Mouse (Mus musculus) left cerebral cortex, adult 18-20 months (tissue): Measurements from ENCODE around the gene Dhx29. TPM values are rescaled to one million over a fixed set of nuclear protein-coding genes. Genes with fewer than 3 reads are reported as not detected.
"Not testable (repeated sequence)": the region's sequence is repeated elsewhere in the genome, so short reads cannot be mapped to it uniquely, and the experiment has no call there.

Experiments used
- DNase-seq, 2 experiments: peaks; one replicate each; pipeline ENCODE4 v3.0.0; 2021 to 2022; ENCODE audit warnings: low spot score in 2 of 2, mixed read lengths in 1 of 2
- total RNA-seq, 2 experiments: library from RNA; stranded (reverse); gene quantifications; 2 replicates each; pipeline ENCODE4 v1.2.3; 2021

Dhx29 gene
- total RNA-seq, 2 experiments from 2014 or later: 21.4 to 21.9 TPM

- DNase-seq: no peak
Measured at GRCm38 (mm10) chr13:112985605-112986450, 58.6 kb downstream of the Dhx29 start.

- DNase-seq: no peak
Measured at GRCm38 (mm10) chr13:112986451-112986950, 59.2 kb downstream of the Dhx29 start.

GRCm38 (mm10) chr13:112987532-112987943 is 60.3 kb downstream of the Dhx29 start, which contains the start of gene Ccno:
Ccno (plus strand) TSS chr13:112987802.
- DNase-seq: peak; percentile 90 to 91

GRCm38 (mm10) chr13:112987991-112988390 is 60.7 kb downstream of the Dhx29 start:
- no peak for DNase-seq

GRCm38 (mm10) chr13:112988866-112989265 is 61.6 kb downstream of the Dhx29 start:
- DNase-seq: no peak

- DNase-seq: no peak
Measured at GRCm38 (mm10) chr13:112989541-112989940, 62.3 kb downstream of the Dhx29 start.

- no peak for DNase-seq
Measured at GRCm38 (mm10) chr13:112990346-112990745, 63.1 kb downstream of the Dhx29 start.

GRCm38 (mm10) chr13:112993531-112994152 is 66.4 kb downstream of the Dhx29 start, which contains the start of gene Mcidas:
Mcidas (plus strand) TSS chr13:112993845.
- no peak for DNase-seq

- peak; percentile 55 to 65 for DNase-seq
Measured at GRCm38 (mm10) chr13:112994191-112994590, 66.9 kb downstream of the Dhx29 start.

- DNase-seq: no peak
Measured at GRCm38 (mm10) chr13:112996407-112996806, 69.2 kb downstream of the Dhx29 start.

- DNase-seq: no peak
Measured at GRCm38 (mm10) chr13:112997369-112997768, 70.1 kb downstream of the Dhx29 start.

- peak; percentile 58 to 69 for DNase-seq
Measured at GRCm38 (mm10) chr13:112998427-112999201, 71.4 kb downstream of the Dhx29 start.

GRCm38 (mm10) chr13:113000090-113000489 is 72.8 kb downstream of the Dhx29 start:
- no peak for DNase-seq

GRCm38 (mm10) chr13:113000576-113001318 is 73.5 kb downstream of the Dhx29 start:
- no peak for DNase-seq

- no peak for DNase-seq
Measured at GRCm38 (mm10) chr13:113012683-113013082, 85.4 kb downstream of the Dhx29 start.

GRCm38 (mm10) chr13:113013174-113013953 is 86.1 kb downstream of the Dhx29 start:
- not testable (repeated sequence) for DNase-seq
